In the genomic region with DNA sequence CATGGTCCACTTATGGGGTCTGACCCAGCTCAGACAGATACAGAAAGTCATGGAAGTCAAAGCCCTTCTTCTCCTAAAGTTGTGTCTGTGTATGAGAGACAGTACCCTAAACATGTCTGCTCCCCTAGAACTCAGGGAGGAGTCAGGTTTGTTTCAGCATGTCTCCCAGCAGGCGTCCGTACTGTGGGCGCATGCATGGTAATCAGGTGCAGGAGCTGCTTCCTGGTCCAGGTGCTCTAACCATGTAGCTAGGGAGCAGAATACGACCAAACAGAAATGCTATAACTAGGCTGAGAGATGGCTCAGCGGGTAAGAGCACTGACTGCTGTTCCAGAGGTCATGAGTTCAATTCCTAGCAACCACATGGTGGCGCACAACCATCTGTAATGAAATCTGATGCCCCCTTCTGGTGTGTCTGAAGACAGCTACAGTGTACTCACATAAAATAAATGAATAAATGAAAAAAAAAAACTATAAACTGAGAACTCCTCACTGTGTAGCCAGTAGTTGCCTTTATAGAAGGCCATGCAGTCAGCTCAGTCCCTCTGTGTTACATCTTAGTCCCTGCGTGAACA, we compare ENCODE assay signal across 12 mouse cellular contexts. TPM values are rescaled to one million over a fixed set of nuclear protein-coding genes. Genes with fewer than 3 reads are reported as not detected.
DNase-seq lines count a peak whose midpoint lies in the region; ATAC-seq and TF ChIP-seq lines count a peak whose summit lies in the region.
"Had no signal": no experiment of that assay in that cellular context is flagged by ENCODE, and none has a peak within 500 bp of the region (broad histone marks: within the 10 kb centered on the region; RNA-seq: fewer than 3 reads in every experiment).

No protein-coding gene starts in this region.

- DNase-seq in heart, adult 18-20 months, result no peak
- DNase-seq in liver, adult 2 months (ENCODE audit: extremely low read depth, low read depth, low spot score), result peak; percentile 42
- DNase-seq in liver, result no peak
- DNase-seq in embryonic facial prominence, embryonic 10.5 days (ENCODE audit: low spot score), result no peak
- DNase-seq in left cerebral cortex, postnatal 14 days (ENCODE audit: low spot score in 2 of 2), result no peak
- no peak for DNase-seq in Muller cell, postnatal 12 days (ENCODE audit: inconsistent ontology term)
- DNase-seq: lung, postnatal 4 days; right cerebral cortex, postnatal 25 days; thymus, adult 2 months had no signal

- H3K36me3 ChIP-seq in heart, embryonic 11.5 days (ENCODE audit: control insufficient read depth, insufficient read depth, low read length), result no peaks in the 10 kb centered on the region; the same call in 1 of the 2 replicates
- H3K36me3 ChIP-seq in liver, adult 2 months (ENCODE audit: control insufficient read depth, insufficient read depth, low read length), result no peaks in the 10 kb centered on the region; the same call in 1 of the 2 replicates
- peaks cover 15% of the 10 kb centered on the region for H3K36me3 ChIP-seq in embryonic facial prominence, embryonic 10.5 days (replicated peaks)
- H3K36me3 ChIP-seq: neural tube, embryonic 12.5 days had no signal

- TF ChIP-seq CTCF in liver, adult 2 months (IDR thresholded peaks at IDR 0.05; ENCODE audit: low read depth, low read length), result 0 out of 2 replicates have a peak, but pooled peaks have one; percentile 4

- intact Hi-C loops in left cerebral cortex, postnatal 14 days (cut with DNase I), result loop anchor here (5.0 to 10.0 kb wide), 2 partner anchors 51 to 449 kb away; a partner anchor contains a TSS

- no peak overlapping the region for H3K9ac ChIP-seq in heart, embryonic 11.5 days (ENCODE audit: low read depth, low read length)
- H3K9ac ChIP-seq in liver, adult 2 months (ENCODE audit: low read depth, low read length), result no peak overlapping the region
- H3K9ac ChIP-seq: neural tube, embryonic 12.5 days had no signal

- WGBS in heart, embryonic 11.5 days (ENCODE audit: insufficient replicate concordance), result 74% methylated on average over 7 of the region's 7 CpGs
- 51% methylated on average over 7 of the region's 7 CpGs for WGBS in liver, adult 2 months
- WGBS in embryonic facial prominence, embryonic 10.5 days, result 67% methylated on average over 7 of the region's 7 CpGs

- peaks cover 17% of the 10 kb centered on the region for H3K4me1 ChIP-seq in heart, embryonic 11.5 days (ENCODE audit: control insufficient read depth, insufficient read depth, low read length)
- H3K4me1 ChIP-seq in liver, adult 2 months (ENCODE audit: control insufficient read depth, insufficient read depth, low read length), result peaks cover 11% of the 10 kb centered on the region; the same call in 1 of the 2 replicates
- peaks cover 48% of the 10 kb centered on the region for H3K4me1 ChIP-seq in embryonic facial prominence, embryonic 10.5 days

- no peak for TF ChIP-seq POLR2A in liver, adult 2 months (IDR thresholded peaks at IDR 0.05; ENCODE audit: extremely low read depth, insufficient read depth, low read length)

- no peak overlapping the region for H3K4me2 ChIP-seq in heart, embryonic 11.5 days
- H3K4me2 ChIP-seq: neural tube, embryonic 12.5 days had no signal

- 0 out of 2 replicates have a peak, but pooled peaks cover 2% of the 10 kb centered on the region for H3K79me2 ChIP-seq in liver, adult 2 months (ENCODE audit: control insufficient read depth, insufficient read depth, low read length)

- no peaks in the 10 kb centered on the region for H3K27me3 ChIP-seq in heart, embryonic 11.5 days (ENCODE audit: control insufficient read depth, insufficient read depth, low read length)
- H3K27me3 ChIP-seq in liver, adult 2 months (ENCODE audit: control insufficient read depth, insufficient read depth, low read length), result no peaks in the 10 kb centered on the region
- no peaks in the 10 kb centered on the region for H3K27me3 ChIP-seq in embryonic facial prominence, embryonic 10.5 days (replicated peaks; ENCODE audit: low read depth, poor library complexity, severe bottlenecking)
- H3K27me3 ChIP-seq: neural tube, embryonic 12.5 days had no signal

- H3K4me3 ChIP-seq in heart, embryonic 11.5 days (ENCODE audit: low read depth, low read length), result no peak overlapping the region
- H3K4me3 ChIP-seq in liver, adult 2 months (ENCODE audit: insufficient read depth, low read depth, low read length), result no peak overlapping the region
- H3K4me3 ChIP-seq in embryonic facial prominence, embryonic 10.5 days, result no peak overlapping the region
- H3K4me3 ChIP-seq: neural tube, embryonic 12.5 days had no signal

- peak overlapping the region; percentile 42; the same call in 1 of the 2 replicates for H3K27ac ChIP-seq in heart, embryonic 11.5 days (ENCODE audit: low read depth, low read length)
- peak overlapping the region; percentile 37 for H3K27ac ChIP-seq in liver, adult 2 months (replicated peaks; ENCODE audit: insufficient read depth, low read depth, low read length)
- H3K27ac ChIP-seq in embryonic facial prominence, embryonic 10.5 days (replicated peaks), result peak overlapping the region; percentile 35
- H3K27ac ChIP-seq: neural tube, embryonic 12.5 days had no signal

- no peaks in the 10 kb centered on the region for H3K9me3 ChIP-seq in heart, embryonic 11.5 days (replicated peaks; ENCODE audit: control insufficient read depth, low read length)
- no peaks in the 10 kb centered on the region for H3K9me3 ChIP-seq in embryonic facial prominence, embryonic 10.5 days
- H3K9me3 ChIP-seq: neural tube, embryonic 12.5 days had no signal

- no peak for ATAC-seq in heart, embryonic 11.5 days (replicated peaks; ENCODE audit: insufficient number of reproducible peaks, low FRiP score, low TSS enrichment)
- ATAC-seq in megakaryocyte-erythroid progenitor cell, adult 5-6 weeks (replicated peaks; ENCODE audit: low FRiP score, low TSS enrichment, poor library complexity, severe bottlenecking), result peak; percentile 17; the same call in 1 of the 2 replicates

RNA-seq across cellular contexts. Expression of a gene that starts 47.4 kb away (rescaled TPM):
- polyA plus RNA-seq in heart, embryonic 11.5 days (2014; fragmentation: Nextera tagmentation; extraction: Ambion mirVana), result 3.0 and 3.3 TPM in 2 replicates
- total RNA-seq in heart, adult 18-20 months (2021), result 10 to 100 TPM; 45.2 to 58.1 TPM
- 3.0 and 3.7 TPM in 2 replicates for total RNA-seq in liver, adult 2 months (2014; rRNA removed)
- 0.66 and 1.2 TPM in 2 replicates for polyA plus RNA-seq in liver, adult 2 months (2012; rRNA removed)
- 1.4 and 1.8 TPM in 2 replicates for polyA plus RNA-seq in embryonic facial prominence, embryonic 10.5 days (2016; fragmentation: Nextera tagmentation; extraction: Ambion mirVana)
- total RNA-seq in megakaryocyte-erythroid progenitor cell, adult 5-6 weeks (2014; fragmentation: Nextera tagmentation), result 2.0 and 3.6 TPM in 2 replicates
- total RNA-seq in megakaryocyte-erythroid progenitor cell, adult 5-6 weeks (2017), result 1.5 and 1.8 TPM in 2 replicates
- total RNA-seq in left cerebral cortex, postnatal 14 days (2021), result 10 to 100 TPM; 60.1 to 64.4 TPM

RNA-seq across cellular contexts. Expression of a gene that starts 52.5 kb away (rescaled TPM):
- 26.5 and 26.9 TPM in 2 replicates for polyA plus RNA-seq in heart, embryonic 11.5 days (2014; fragmentation: Nextera tagmentation; extraction: Ambion mirVana)
- 10 to 100 TPM; 31.0 to 32.9 TPM for total RNA-seq in heart, adult 18-20 months (2021)
- 26.8 and 30.5 TPM in 2 replicates for total RNA-seq in liver, adult 2 months (2014; rRNA removed)
- 19.7 and 22.2 TPM in 2 replicates for polyA plus RNA-seq in liver, adult 2 months (2012; rRNA removed)
- 16.3 and 19.5 TPM in 2 replicates for polyA plus RNA-seq in embryonic facial prominence, embryonic 10.5 days (2016; fragmentation: Nextera tagmentation; extraction: Ambion mirVana)
- total RNA-seq in megakaryocyte-erythroid progenitor cell, adult 5-6 weeks (2014; fragmentation: Nextera tagmentation), result 25.8 and 28.9 TPM in 2 replicates
- 16.5 and 20.0 TPM in 2 replicates for total RNA-seq in megakaryocyte-erythroid progenitor cell, adult 5-6 weeks (2017)
- 10 to 100 TPM; 11.4 to 12.2 TPM for total RNA-seq in left cerebral cortex, postnatal 14 days (2021)
